Comparison of ENCODE assay signal across 11 mouse cellular contexts in genomic region chr10:11960327-11960922, GRCm38 (mm10).
A peak's percentile ranks its signal among the peaks of the same experiment; 100 is the strongest.
DNase-seq lines count a peak whose midpoint lies in the region; ATAC-seq and TF ChIP-seq lines count a peak whose summit lies in the region.
"Had no signal": no experiment of that assay in that cellular context is flagged by ENCODE, and none has a peak within 500 bp of the region (broad histone marks: within the 10 kb centered on the region; RNA-seq: fewer than 3 reads in every experiment).

No protein-coding gene starts in this region.

- DNase-seq in cerebellum, adult 11-12 months: no peak
- DNase-seq in brain, adult 2 months (ENCODE audit: low read depth, low spot score): peak; percentile 54
- peak; percentile 34 for DNase-seq in hindbrain, embryonic 10.5 days (ENCODE audit: low spot score)
- DNase-seq in mesoderm, embryonic 11.5 days (ENCODE audit: low read depth, low spot score): peak; percentile 1
- no peak for DNase-seq in gastrocnemius, adult 2 months
- no peak for DNase-seq in spleen, postnatal 36 days (ENCODE audit: low spot score in 2 of 2)
- no peak for DNase-seq in frontal cortex, postnatal 14 days (ENCODE audit: low spot score in 2 of 2)
- DNase-seq: gastrocnemius, postnatal 14 days; heart, postnatal 4 days; lung, embryonic 14.5 days had no signal

- whole genome bisulfite sequencing in hindbrain, embryonic 10.5 days: 19% methylated on average over 3 of the region's 3 CpGs

- H3K36me3 ChIP-seq in hindbrain, embryonic 10.5 days: no peaks in the 10 kb centered on the region

- TF ChIP-seq CTCF in gastrocnemius, adult 2 months (IDR thresholded peaks at IDR 0.05): no peak

- H3K4me1 ChIP-seq in hindbrain, embryonic 10.5 days (replicated peaks): no peaks in the 10 kb centered on the region; the same call in 1 of the 2 replicates

- no peak overlapping the region for H3K4me3 ChIP-seq in hindbrain, embryonic 10.5 days
- no peak overlapping the region for H3K4me3 ChIP-seq in gastrocnemius, adult 2 months

- H3K27ac ChIP-seq in hindbrain, embryonic 10.5 days: no peak overlapping the region
- no peak overlapping the region for H3K27ac ChIP-seq in gastrocnemius, adult 2 months

- ATAC-seq in cerebellum, adult (ENCODE audit: insufficient number of reproducible peaks, low FRiP score, low TSS enrichment): peak; percentile 40; the same call in 1 of the 2 replicates

- intact Hi-C loops in gastrocnemius, adult 2 months (cut with DNase I): no loop called here

- H3K27me3 ChIP-seq in hindbrain, embryonic 10.5 days (ENCODE audit: insufficient read depth, poor library complexity, severe bottlenecking): no peaks in the 10 kb centered on the region

- no peaks in the 10 kb centered on the region for H3K9me3 ChIP-seq in hindbrain, embryonic 10.5 days

Comparison
In these comparisons a context has a peak if more than half of its experiments do, and no peak if none do; other contexts are left out.
1. DNase-seq: peak in brain, adult 2 months (single experiment), hindbrain, embryonic 10.5 days (single experiment) and mesoderm, embryonic 11.5 days (single experiment); none in cerebellum, adult 11-12 months (single experiment), gastrocnemius, adult 2 months (single experiment), spleen, postnatal 36 days (0 of 2) and frontal cortex, postnatal 14 days (0 of 2).